Mouse (Mus musculus): ENCODE measurements at regions not wholly inside any gene's neighbourhood (a gene's known extent, or its start where the extent isn't known, plus 50 kb on each side); places are given as distances from the start of the nearest gene placed in this dataset.
"Not testable (repeated sequence)": the region's sequence is repeated elsewhere in the genome, so short reads cannot be mapped to it uniquely, and the experiment has no call there.

- H3K9me3 ChIP-seq: no peaks in the 10 kb centered on the region
- no peak overlapping the region for H3K4me2 ChIP-seq
- no peaks in the 10 kb centered on the region for H3K4me1 ChIP-seq
- H3K9ac ChIP-seq: no peak overlapping the region
- no peak overlapping the region for H3K27ac ChIP-seq
- WGBS: 79% methylated on average over 6 of the region's 6 CpGs
- H3K36me3 ChIP-seq: no peaks in the 10 kb centered on the region
- no peak overlapping the region for H3K4me3 ChIP-seq
- no peaks in the 10 kb centered on the region for H3K27me3 ChIP-seq
- ATAC-seq (ENCODE audit: insufficient number of reproducible peaks, insufficient read depth, low FRiP score, low TSS enrichment, low read depth): no peak
These were observed 207.1 kb upstream of the Ccdc54 start for GRCm38 (mm10) chr16:50798095-50798494.

- Histone ChIP-seq H3K9me3 (no peaks in the 10 kb centered on the region), H3K36me3 (no peaks in the 10 kb centered on the region), H3K4me3 (no peak overlapping the region), H3K27ac (no peak overlapping the region), H3K27me3 (no peaks in the 10 kb centered on the region), H3K4me1 (no peaks in the 10 kb centered on the region), H3K9ac (no peak overlapping the region), H3K4me2 (no peak overlapping the region)
- 67% methylated on average over 2 of the region's 2 CpGs for WGBS
- ATAC-seq (ENCODE audit: insufficient number of reproducible peaks, insufficient read depth, low FRiP score, low TSS enrichment, low read depth): no peak
These were observed 202.0 kb upstream of the Ccdc54 start for GRCm38 (mm10) chr16:50792960-50793359.

GRCm38 (mm10) chr16:50792506-50792905 is 201.6 kb upstream of the Ccdc54 start:
- Histone ChIP-seq H3K27ac (no peak overlapping the region), H3K4me2 (no peak overlapping the region), H3K9me3 (no peaks in the 10 kb centered on the region), H3K4me1 (no peaks in the 10 kb centered on the region), H3K9ac (no peak overlapping the region), H3K4me3 (no peak overlapping the region), H3K36me3 (no peaks in the 10 kb centered on the region), H3K27me3 (no peaks in the 10 kb centered on the region)
- WGBS: 74% methylated on average over 2 of the region's 2 CpGs
- no peak for ATAC-seq (ENCODE audit: insufficient number of reproducible peaks, insufficient read depth, low FRiP score, low TSS enrichment, low read depth)

GRCm38 (mm10) chr16:50788702-50789101 is 197.7 kb upstream of the Ccdc54 start:
- WGBS: 90% methylated on average over 4 of the region's 4 CpGs
- H3K27ac ChIP-seq: no peak overlapping the region
- H3K36me3 ChIP-seq: no peaks in the 10 kb centered on the region
- H3K4me2 ChIP-seq: no peak overlapping the region
- H3K9ac ChIP-seq: no peak overlapping the region
- no peaks in the 10 kb centered on the region for H3K4me1 ChIP-seq
- H3K9me3 ChIP-seq: no peaks in the 10 kb centered on the region
- no peak for ATAC-seq (ENCODE audit: insufficient number of reproducible peaks, insufficient read depth, low FRiP score, low TSS enrichment, low read depth)
- no peak overlapping the region for H3K4me3 ChIP-seq
- no peaks in the 10 kb centered on the region for H3K27me3 ChIP-seq

- no peak overlapping the region for H3K9ac ChIP-seq
- H3K4me3 ChIP-seq: no peak overlapping the region
- H3K27me3 ChIP-seq: no peaks in the 10 kb centered on the region
- H3K9me3 ChIP-seq: no peaks in the 10 kb centered on the region
- H3K4me2 ChIP-seq: no peak overlapping the region
- no peak for ATAC-seq (ENCODE audit: insufficient number of reproducible peaks, insufficient read depth, low FRiP score, low TSS enrichment, low read depth)
- no peaks in the 10 kb centered on the region for H3K36me3 ChIP-seq
- H3K4me1 ChIP-seq: no peaks in the 10 kb centered on the region
- H3K27ac ChIP-seq: no peak overlapping the region
- WGBS: 76% methylated on average over 3 of the region's 3 CpGs
These were observed 195.2 kb upstream of the Ccdc54 start for GRCm38 (mm10) chr16:50786199-50786598.

GRCm38 (mm10) chr16:50785384-50785783 is 194.4 kb upstream of the Ccdc54 start:
- Histone ChIP-seq H3K27ac (no peak overlapping the region), H3K4me1 (no peaks in the 10 kb centered on the region), H3K4me3 (no peak overlapping the region), H3K9ac (no peak overlapping the region), H3K9me3 (no peaks in the 10 kb centered on the region), H3K27me3 (no peaks in the 10 kb centered on the region), H3K4me2 (no peak overlapping the region), H3K36me3 (no peaks in the 10 kb centered on the region)
- no peak for ATAC-seq (ENCODE audit: insufficient number of reproducible peaks, insufficient read depth, low FRiP score, low TSS enrichment, low read depth)
- WGBS: 98% methylated on average over 1 of the region's 1 CpGs

- no peak for ATAC-seq (ENCODE audit: insufficient number of reproducible peaks, insufficient read depth, low FRiP score, low TSS enrichment, low read depth)
- H3K4me3 ChIP-seq: no peak overlapping the region
- H3K36me3 ChIP-seq: no peaks in the 10 kb centered on the region
- 78% methylated on average over 3 of the region's 3 CpGs for WGBS
- H3K27ac ChIP-seq: no peak overlapping the region
- no peak overlapping the region for H3K9ac ChIP-seq
- H3K9me3 ChIP-seq: no peaks in the 10 kb centered on the region
- H3K27me3 ChIP-seq: no peaks in the 10 kb centered on the region
- H3K4me2 ChIP-seq: no peak overlapping the region
- H3K4me1 ChIP-seq: no peaks in the 10 kb centered on the region
These were observed 193.8 kb upstream of the Ccdc54 start for GRCm38 (mm10) chr16:50784651-50785228.

- ATAC-seq (ENCODE audit: insufficient number of reproducible peaks, insufficient read depth, low FRiP score, low TSS enrichment, low read depth): no peak
- no peaks in the 10 kb centered on the region for H3K27me3 ChIP-seq
- no peak overlapping the region for H3K9ac ChIP-seq
- no peaks in the 10 kb centered on the region for H3K4me1 ChIP-seq
- no peaks in the 10 kb centered on the region for H3K36me3 ChIP-seq
- H3K27ac ChIP-seq: no peak overlapping the region
- no peak overlapping the region; the same call in 1 of the 2 replicates for H3K4me2 ChIP-seq
- no peak overlapping the region for H3K4me3 ChIP-seq
- WGBS: 50% methylated on average over 20 of the region's 20 CpGs
- no peaks in the 10 kb centered on the region for H3K9me3 ChIP-seq
These were observed 193.1 kb upstream of the Ccdc54 start for GRCm38 (mm10) chr16:50783784-50784650.

GRCm38 (mm10) chr16:50783240-50783639 is 192.3 kb upstream of the Ccdc54 start:
- H3K4me2 ChIP-seq: no peak overlapping the region
- H3K4me3 ChIP-seq: no peak overlapping the region
- no peak for ATAC-seq (ENCODE audit: insufficient number of reproducible peaks, insufficient read depth, low FRiP score, low TSS enrichment, low read depth)

GRCm38 (mm10) chr16:50779030-50779784 is 188.3 kb upstream of the Ccdc54 start:
- no peaks in the 10 kb centered on the region for H3K27me3 ChIP-seq
- ATAC-seq (ENCODE audit: insufficient number of reproducible peaks, insufficient read depth, low FRiP score, low TSS enrichment, low read depth): no peak
- H3K27ac ChIP-seq: no peak overlapping the region
- H3K9ac ChIP-seq: no peak overlapping the region
- H3K9me3 ChIP-seq: no peaks in the 10 kb centered on the region
- H3K36me3 ChIP-seq: no peaks in the 10 kb centered on the region
- H3K4me1 ChIP-seq: no peaks in the 10 kb centered on the region
- WGBS: 34% methylated on average over 6 of the region's 6 CpGs
- H3K4me3 ChIP-seq: no peak overlapping the region
- no peak overlapping the region for H3K4me2 ChIP-seq

More at GRCm38 (mm10) chr16:50783240-50783639, 192.3 kb upstream of the Ccdc54 start:
- Histone ChIP-seq H3K9ac (no peak overlapping the region), H3K9me3 (no peaks in the 10 kb centered on the region), H3K27ac (no peak overlapping the region), H3K36me3 (no peaks in the 10 kb centered on the region), H3K27me3 (no peaks in the 10 kb centered on the region), H3K4me1 (no peaks in the 10 kb centered on the region)
- 62% methylated on average over 6 of the region's 6 CpGs for WGBS

GRCm38 (mm10) chr16:50774699-50775098 is 183.7 kb upstream of the Ccdc54 start:
- H3K9ac ChIP-seq; H3K4me1 ChIP-seq; H3K27ac ChIP-seq; H3K9me3 ChIP-seq; H3K27me3 ChIP-seq; ATAC-seq (ENCODE audit: insufficient number of reproducible peaks, insufficient read depth, low FRiP score, low TSS enrichment, low read depth); H3K36me3 ChIP-seq; H3K4me3 ChIP-seq; H3K4me2 ChIP-seq: not testable (repeated sequence)
- 90% methylated on average over 12 of the region's 12 CpGs for WGBS

All from embryonic facial prominence, embryonic 13.5 days (tissue).